Mouse (Mus musculus) regulatory T cell (primary cell): ENCODE measurements at regions not wholly inside any gene's neighbourhood (a gene's known extent, or its start where the extent isn't known, plus 50 kb on each side); places are given as distances from the start of the nearest gene placed in this dataset.

Experiments used
- in situ Hi-C: fragments of 300-600 bp; cut with MboI, MseI; formaldehyde crosslinking; loops from one replicate; pipeline ENCODE4 v1.15.1; 2025; ENCODE audit warnings: high pct_unique_total_duplicates

- in situ Hi-C loops: no loop called here
These were observed 331.2 kb upstream of the Celf2 start for GRCm38 (mm10) chr2:7840612-7841011.

- in situ Hi-C loops: no loop called here
These were observed 328.5 kb upstream of the Celf2 start for GRCm38 (mm10) chr2:7837877-7838276.

- in situ Hi-C loops: no loop called here
These were observed 321.9 kb upstream of the Celf2 start for GRCm38 (mm10) chr2:7831239-7831638.

- in situ Hi-C loops: no loop called here
These were observed 316.9 kb upstream of the Celf2 start for GRCm38 (mm10) chr2:7826272-7826671.

GRCm38 (mm10) chr2:7796415-7796814 lies 287.1 kb upstream of the Celf2 start:
- in situ Hi-C loops: no loop called here

GRCm38 (mm10) chr2:7792456-7793145 lies 283.2 kb upstream of the Celf2 start:
- in situ Hi-C loops: no loop called here

- in situ Hi-C loops: no loop called here
These were observed 269.2 kb upstream of the Celf2 start for GRCm38 (mm10) chr2:7778610-7779009.

GRCm38 (mm10) chr2:7734097-7734730 lies 224.9 kb upstream of the Celf2 start:
- in situ Hi-C loops: no loop called here

- in situ Hi-C loops: no loop called here
These were observed 221.6 kb upstream of the Celf2 start for GRCm38 (mm10) chr2:7730960-7731359.

GRCm38 (mm10) chr2:7722283-7722935 lies 213.0 kb upstream of the Celf2 start:
- in situ Hi-C loops: loop anchor here (25.0 kb wide), 1 partner anchor 1365 kb away; no protein-coding TSS in a partner anchor

GRCm38 (mm10) chr2:7711046-7711445 lies 201.7 kb upstream of the Celf2 start:
- in situ Hi-C loops: loop anchor here (25.0 kb wide), 1 partner anchor 1376 kb away; no protein-coding TSS in a partner anchor

- in situ Hi-C loops: loop anchor here (25.0 kb wide), 1 partner anchor 1377 kb away; no protein-coding TSS in a partner anchor
These were observed 201.1 kb upstream of the Celf2 start for GRCm38 (mm10) chr2:7710476-7710875.

- in situ Hi-C loops: no loop called here
These were observed 174.0 kb upstream of the Celf2 start for GRCm38 (mm10) chr2:7683355-7683754.

GRCm38 (mm10) chr2:7640892-7641291 lies 131.5 kb upstream of the Celf2 start:
- in situ Hi-C loops: no loop called here

- in situ Hi-C loops: no loop called here
These were observed 113.4 kb upstream of the Celf2 start for GRCm38 (mm10) chr2:7622716-7623285.

- in situ Hi-C loops: loop anchor here (10.0 kb wide), 1 partner anchor 815 kb away; no protein-coding TSS in a partner anchor
These were observed 110.7 kb upstream of the Celf2 start for GRCm38 (mm10) chr2:7619888-7620664.

- in situ Hi-C loops: no loop called here
These were observed 68.8 kb upstream of the Celf2 start for GRCm38 (mm10) chr2:7578196-7578595.
